Mouse (Mus musculus) ES-Bruce4 (cell line): ENCODE results near the gene Vps37d.

Source experiments
- CTCF ChIP-seq: IDR thresholded peaks from one replicate; pipeline ENCODE4 v1.8.1; 2011; ENCODE audit warnings: low read depth, low read length
- EP300 ChIP-seq: IDR thresholded peaks from 2 replicates; pipeline ENCODE4 v1.6.1; 2011; ENCODE audit warnings: low read depth, low read length; ENCODE audit not compliant: insufficient read depth

DNA sequence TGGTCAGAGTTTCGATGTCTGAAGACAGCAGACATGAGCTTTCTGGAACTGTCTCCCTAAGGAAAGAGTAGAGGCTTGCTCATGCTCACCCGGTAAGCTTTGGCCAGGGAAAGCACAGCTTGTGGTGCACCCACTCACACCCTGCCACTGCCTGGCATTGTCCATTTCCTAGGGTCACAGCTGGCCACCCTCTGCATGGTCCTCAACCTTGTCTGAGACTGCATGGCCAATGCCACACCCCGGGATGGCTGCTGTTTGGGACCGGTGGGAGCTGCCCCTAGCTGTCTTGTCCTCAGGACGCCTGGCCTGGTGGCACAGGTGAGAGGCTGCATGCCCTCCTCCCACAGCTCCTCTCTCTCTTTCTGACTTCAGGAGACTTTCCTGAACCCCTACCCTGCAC lies 29.5 kb downstream of the Vps37d start:
- TF ChIP-seq CTCF (no peak), EP300 (no peak)
